In genomic region chr9:27134410-27134809, GRCm38 (mm10) we compare ENCODE assay signal across 8 mouse cellular contexts. TPM values are rescaled to one million over a fixed set of nuclear protein-coding genes. Genes with fewer than 3 reads are reported as not detected.
DNase-seq lines count a peak whose midpoint lies in the region; ATAC-seq and TF ChIP-seq lines count a peak whose summit lies in the region.

No protein-coding gene starts in this region.

- H3K4me1 ChIP-seq in heart, postnatal 0 days (ENCODE audit: control insufficient read depth, insufficient read depth): 0 out of 2 replicates have a peak, but pooled peaks cover under 1% of the 10 kb centered on the region
- H3K4me1 ChIP-seq in kidney, postnatal 0 days (replicated peaks; ENCODE audit: insufficient read depth, low read length): no peaks in the 10 kb centered on the region

- DNase-seq in heart, postnatal 0 days (ENCODE audit: low spot score): peak; percentile 37
- no peak for DNase-seq in heart, postnatal 25 days (ENCODE audit: low spot score)
- peak; percentile 70 to 82 for DNase-seq in right cerebral cortex, adult 2 months (ENCODE audit: low spot score in 2 of 2)
- DNase-seq in right cerebral cortex, postnatal 25 days: no peak
- peak; percentile 44 for DNase-seq in cerebellum, adult 11-12 months
- peak; percentile 68 for DNase-seq in kidney, postnatal 0 days (ENCODE audit: low spot score)
- peak; percentile 30 for DNase-seq in retina, postnatal 7 days (ENCODE audit: low read depth, low spot score)

- no peaks in the 10 kb centered on the region for H3K36me3 ChIP-seq in heart, postnatal 0 days (replicated peaks; ENCODE audit: control insufficient read depth, insufficient read depth, low read length)
- H3K36me3 ChIP-seq in kidney, postnatal 0 days (ENCODE audit: insufficient read depth, low read length): no peaks in the 10 kb centered on the region

- intact Hi-C loops in heart, postnatal 25 days (cut with DNase I): loop anchor here (2.0 kb wide), 2 partner anchors 18 to 42 kb away; no protein-coding TSS in a partner anchor

- 57% methylated on average over 1 of the region's 1 CpGs for WGBS in heart, postnatal 0 days
- 88% methylated on average over 1 of the region's 1 CpGs for WGBS in kidney, postnatal 0 days

- no peak overlapping the region for H3K9ac ChIP-seq in heart, postnatal 0 days (replicated peaks; ENCODE audit: low read depth, low read length)
- no peak overlapping the region for H3K9ac ChIP-seq in kidney, postnatal 0 days (ENCODE audit: low read depth, low read length)

- no peak overlapping the region for H3K4me2 ChIP-seq in heart, postnatal 0 days (ENCODE audit: low read depth, low read length)
- H3K4me2 ChIP-seq in kidney, postnatal 0 days (ENCODE audit: low read length): no peak overlapping the region

- peak; percentile 60 for TF ChIP-seq CTCF in heart, postnatal 0 days (IDR thresholded peaks at IDR 0.05; ENCODE audit: low read depth)
- TF ChIP-seq CTCF in kidney, postnatal 0 days (IDR thresholded peaks at IDR 0.05; ENCODE audit: low read depth): peak; percentile 72

- no peaks in the 10 kb centered on the region for H3K27me3 ChIP-seq in heart, postnatal 0 days (ENCODE audit: control insufficient read depth, insufficient read depth, low read length)
- H3K27me3 ChIP-seq in kidney, postnatal 0 days (ENCODE audit: insufficient read depth, low read length): no peaks in the 10 kb centered on the region

- no peak overlapping the region for H3K4me3 ChIP-seq in heart, postnatal 0 days (ENCODE audit: low read depth, low read length)
- H3K4me3 ChIP-seq in kidney, postnatal 0 days (replicated peaks; ENCODE audit: low read depth, low read length): no peak overlapping the region

- H3K27ac ChIP-seq in heart, postnatal 0 days (ENCODE audit: low read depth): no peak overlapping the region
- no peak overlapping the region for H3K27ac ChIP-seq in kidney, postnatal 0 days

- TF ChIP-seq EP300 in heart, postnatal 0 days (IDR thresholded peaks at IDR 0.05; ENCODE audit: low read depth): no peak

- ATAC-seq in heart, postnatal 0 days (ENCODE audit: insufficient read depth, low read depth): no peak
- no peak for ATAC-seq in kidney, postnatal 0 days (replicated peaks; ENCODE audit: low FRiP score, low read depth)
- no peak for ATAC-seq in inflammation-experienced regulatory T-cells, adult 6 months

- H3K9me3 ChIP-seq in heart, postnatal 0 days (replicated peaks; ENCODE audit: control insufficient read depth, low read length): no peaks in the 10 kb centered on the region
- no peaks in the 10 kb centered on the region for H3K9me3 ChIP-seq in kidney, postnatal 0 days (replicated peaks; ENCODE audit: low read length)

RNA-seq across cellular contexts. Expression of gene Jam3, which starts 20.8 kb away (rescaled TPM):
- total RNA-seq in heart, postnatal 0 days (2014; rRNA removed; ENCODE audit: low replicate concordance): 16.1 and 28.2 TPM in 2 replicates
- 25.5 and 25.7 TPM in 2 replicates for polyA plus RNA-seq in heart, postnatal 0 days (2015; fragmentation: Nextera tagmentation; extraction: Ambion mirVana)
- 10 to 100 TPM; 13.0 to 16.6 TPM for total RNA-seq in heart, postnatal 25 days (2021)
- 56.8 TPM in 2 replicates for polyA plus RNA-seq in kidney, postnatal 0 days (2015; fragmentation: Nextera tagmentation; extraction: Ambion mirVana)
- polyA plus RNA-seq in inflammation-experienced regulatory T-cells, adult 6 months (2017; shearing (Covaris generic)): under 1 TPM in 2 of 3 experiments, not detected in 1; 0.74 to 0.95 TPM

Comparison
In these comparisons a context has a peak if more than half of its experiments do, and no peak if none do; other contexts are left out.
1. DNase-seq: peak in heart, postnatal 0 days (single experiment), right cerebral cortex, adult 2 months (2 of 2), cerebellum, adult 11-12 months (single experiment), kidney, postnatal 0 days (single experiment) and retina, postnatal 7 days (single experiment); none in heart, postnatal 25 days (single experiment) and right cerebral cortex, postnatal 25 days (single experiment).
2. RNA of gene Jam3, which starts 20.8 kb away (polyA plus RNA-seq): 56.8 TPM in kidney, postnatal 0 days and 25.5 to 25.7 TPM in heart, postnatal 0 days; 0.74 to 0.95 TPM in inflammation-experienced regulatory T-cells, adult 6 months; every median in the first group is over 10 times any median in the second.